Mouse (Mus musculus): ENCODE data around the gene Lgi1.

DNA sequence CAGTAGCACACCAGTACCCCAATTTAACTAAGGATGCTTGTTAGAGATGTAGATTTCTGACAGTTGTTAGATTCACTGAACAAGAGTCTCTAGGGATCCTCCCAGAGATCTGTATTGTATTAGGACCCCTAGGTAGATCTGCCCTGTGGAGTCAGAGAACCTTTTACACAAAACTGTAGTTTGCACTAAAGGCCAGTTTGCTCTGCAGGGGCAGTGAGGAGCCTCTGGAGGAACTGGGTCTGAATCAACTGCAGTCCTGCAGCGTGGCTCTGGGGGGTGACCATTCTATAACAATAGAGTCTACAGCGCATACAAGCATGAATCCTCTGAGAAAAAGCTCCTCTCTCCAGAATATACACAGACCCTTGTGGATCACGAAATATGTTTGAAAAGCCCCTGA, 68.5 kb downstream of the Lgi1 start:
- no peak for TF ChIP-seq CTCF (IDR thresholded peaks at IDR 0.05; ENCODE audit: control insufficient read depth, insufficient read depth, low read length)
- TF ChIP-seq POLR2A (IDR thresholded peaks at IDR 0.05; ENCODE audit: borderline replicate concordance, control insufficient read depth, low read depth, low read length), result no peak
